Mouse (Mus musculus): ENCODE data around the gene Ak8.

The Ak8 gene

DNA sequence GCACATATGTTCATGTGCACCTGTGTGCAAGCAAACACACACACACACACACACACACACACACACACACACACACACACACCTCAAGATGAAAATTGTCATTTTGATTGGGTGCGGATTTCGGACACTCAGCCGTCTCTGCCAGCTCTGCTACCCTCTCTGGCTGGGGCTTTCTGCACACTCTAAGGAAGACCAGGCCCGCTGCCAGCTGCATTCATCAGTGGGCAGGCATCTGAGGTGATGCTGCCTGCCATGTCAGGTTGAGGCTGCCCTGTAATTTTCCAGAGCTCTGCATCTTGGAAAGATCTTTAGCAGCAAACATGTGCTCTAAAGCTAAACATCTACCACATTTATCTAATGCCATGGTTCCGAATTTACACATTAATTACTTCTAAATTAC, 37.1 kb downstream of the Ak8 start:
- DNase-seq (ENCODE audit: low spot score), result no peak

GRCm38 (mm10) chr2:28740159-28740558, 40.2 kb downstream of the Ak8 start:
- no peak for DNase-seq (ENCODE audit: low spot score)

- DNase-seq (ENCODE audit: low spot score), result no peak
Measured at GRCm38 (mm10) chr2:28742701-28743100, 42.7 kb downstream of the Ak8 start.

GRCm38 (mm10) chr2:28746682-28747332, 46.8 kb downstream of the Ak8 start:
- DNase-seq (ENCODE audit: low spot score), result no peak

DNA sequence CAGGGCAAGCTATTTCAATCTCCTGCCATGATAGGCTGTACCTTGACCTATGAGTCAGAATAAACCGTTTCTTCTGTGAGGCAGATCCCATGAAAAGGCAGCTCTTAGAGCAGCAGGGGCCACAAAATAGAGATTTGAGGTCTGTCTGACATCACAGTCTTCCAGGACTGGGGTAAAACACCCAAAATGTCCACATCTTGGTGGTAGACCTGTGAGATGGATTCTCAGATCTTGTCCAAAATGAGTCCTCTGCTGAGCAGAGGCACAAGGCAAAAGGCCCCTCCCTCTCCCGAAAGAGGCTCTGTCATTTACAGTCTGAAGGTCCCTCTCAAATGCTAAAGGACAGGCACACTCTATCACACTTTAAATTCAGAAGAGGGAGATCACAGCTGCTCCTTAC, 47.7 kb downstream of the Ak8 start:
- DNase-seq (ENCODE audit: low spot score), result no peak

- no peak for DNase-seq (ENCODE audit: low spot score)
Measured at GRCm38 (mm10) chr2:28751186-28751585, 51.2 kb downstream of the Ak8 start.

GRCm38 (mm10) chr2:28751658-28752057, 51.7 kb downstream of the Ak8 start:
- no peak for DNase-seq (ENCODE audit: low spot score)

- no peak for DNase-seq (ENCODE audit: low spot score)
Measured at GRCm38 (mm10) chr2:28752388-28752787, 52.4 kb downstream of the Ak8 start.

DNA sequence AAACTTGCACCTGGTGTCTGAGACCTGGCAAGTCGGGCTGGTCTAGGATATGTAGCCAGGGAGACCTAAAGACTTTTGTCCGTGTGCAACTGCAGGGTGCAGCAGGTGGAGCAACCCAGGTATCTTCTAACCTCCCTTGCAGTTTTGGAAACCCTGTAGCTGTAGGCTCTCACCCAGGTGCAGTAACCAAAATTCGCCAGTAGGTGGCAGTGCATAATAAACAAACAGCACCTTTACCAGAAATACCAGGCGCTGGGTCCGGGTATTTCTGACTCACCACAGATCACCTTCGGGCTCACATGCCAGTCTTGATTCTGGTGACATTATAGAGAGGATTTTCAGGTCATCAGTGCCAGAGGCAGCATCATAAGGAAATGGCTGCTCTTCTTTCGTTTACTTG, 55.5 kb downstream of the Ak8 start:
- DNase-seq (ENCODE audit: low spot score), result peak; percentile 84

DNA sequence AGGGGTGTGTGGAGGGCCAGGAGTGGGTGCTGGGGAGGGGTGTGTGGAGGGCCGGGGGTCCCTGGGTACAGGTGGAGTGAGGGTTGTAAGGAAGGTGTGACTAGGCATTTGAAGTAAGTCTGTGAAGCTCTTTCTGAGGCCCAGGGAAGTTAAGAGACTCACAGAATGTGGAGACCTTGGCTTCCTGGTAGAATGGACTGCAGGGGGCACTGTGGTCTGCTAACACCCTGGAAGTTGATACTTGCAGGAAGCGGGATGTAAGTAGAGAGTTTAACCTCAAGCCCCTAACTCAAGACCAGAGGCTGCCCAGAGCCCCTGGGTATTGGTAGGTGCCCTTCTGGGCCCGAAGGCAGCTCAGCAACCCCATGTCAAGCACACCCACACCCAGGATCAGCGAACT, 56.2 kb downstream of the Ak8 start:
- DNase-seq (ENCODE audit: low spot score), result no peak

GRCm38 (mm10) chr2:28759441-28759840, 59.5 kb downstream of the Ak8 start:
- DNase-seq (ENCODE audit: low spot score), result no peak

- DNase-seq (ENCODE audit: low spot score), result no peak
Measured at GRCm38 (mm10) chr2:28766590-28766989, 66.6 kb downstream of the Ak8 start.

DNA sequence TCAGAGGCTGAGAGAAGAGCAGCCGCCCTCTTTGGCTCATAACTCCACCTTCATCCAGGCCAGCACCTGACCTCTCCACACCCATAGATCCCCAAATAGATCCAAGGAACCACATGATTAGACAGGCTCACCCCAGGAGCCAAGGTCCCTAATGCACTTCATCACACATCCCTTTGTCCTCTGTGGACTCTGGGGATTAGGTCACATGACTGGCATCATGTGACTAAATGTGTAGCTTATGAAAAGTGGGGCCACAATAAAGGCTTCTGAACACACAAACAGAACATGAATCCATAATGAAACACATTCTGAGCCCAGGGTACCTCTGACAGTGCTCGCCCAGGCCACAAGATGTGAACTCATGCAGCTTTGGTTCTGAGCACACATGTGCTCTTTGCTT, 67.1 kb downstream of the Ak8 start:
- no peak for DNase-seq (ENCODE audit: low spot score)

DNA sequence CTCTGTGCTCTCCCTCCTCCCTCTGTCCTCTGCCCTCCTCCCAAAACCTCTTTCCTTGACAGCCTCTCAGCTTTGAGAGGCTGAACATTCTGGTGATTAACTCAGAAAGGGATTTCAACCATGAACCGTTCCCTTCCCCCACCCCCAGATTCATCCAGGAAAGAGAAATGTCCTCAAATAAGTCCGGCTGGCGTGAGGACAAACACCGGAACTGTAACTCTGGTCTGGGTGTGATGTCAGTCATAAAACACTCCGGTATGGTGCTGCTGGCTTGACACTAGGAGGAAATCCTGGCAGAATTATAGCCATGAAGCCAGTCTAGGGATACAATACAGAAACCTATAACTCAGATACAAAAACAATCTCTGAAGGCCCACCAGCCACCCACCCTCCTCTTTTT, 70.7 kb downstream of the Ak8 start:
- DNase-seq (ENCODE audit: low spot score), result no peak

GRCm38 (mm10) chr2:28774073-28774472, 74.1 kb downstream of the Ak8 start:
- DNase-seq (ENCODE audit: low spot score), result no peak

- no peak for DNase-seq (ENCODE audit: low spot score)
Measured at GRCm38 (mm10) chr2:28776728-28777127, 76.8 kb downstream of the Ak8 start.

DNA sequence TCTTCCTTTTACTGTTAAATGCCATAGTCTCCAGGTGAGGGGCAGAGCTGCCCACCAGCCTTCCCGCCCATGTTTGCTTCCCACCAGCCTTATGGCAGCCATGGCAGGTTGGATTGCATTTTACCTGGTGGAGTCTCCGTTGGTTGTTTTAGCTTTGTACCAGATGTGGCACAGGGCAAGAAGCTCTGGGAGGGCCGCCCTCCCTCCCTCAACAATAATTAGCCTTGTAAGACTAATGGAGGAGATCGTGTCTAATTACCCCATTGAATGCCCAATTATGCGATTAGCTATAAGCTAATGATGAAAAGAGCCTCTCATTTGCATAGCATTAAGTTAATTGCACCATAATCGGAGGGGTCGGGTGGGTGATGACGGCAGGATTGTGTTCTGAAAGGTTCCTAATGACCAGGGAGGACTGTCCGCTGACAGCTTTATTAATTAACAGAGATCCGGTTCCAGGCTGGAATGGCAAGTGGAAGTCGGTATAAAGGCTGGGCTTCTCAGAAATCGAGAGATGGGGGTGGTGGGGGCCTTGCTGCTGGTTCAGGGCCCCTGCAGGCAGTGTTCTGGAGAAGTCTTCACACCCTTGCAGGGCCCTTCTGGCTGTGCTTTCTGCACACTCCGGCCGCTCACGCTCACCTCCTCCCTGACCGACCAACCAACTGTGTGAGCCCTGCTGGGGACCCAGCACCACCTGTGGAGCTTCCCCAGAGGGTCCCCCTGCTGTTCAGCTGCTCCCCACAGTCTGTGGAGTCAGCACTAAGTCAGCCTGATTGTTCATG, 80.2 kb downstream of the Ak8 start:
- DNase-seq (ENCODE audit: low spot score), result no peak

- DNase-seq (ENCODE audit: low spot score), result no peak
Measured at GRCm38 (mm10) chr2:28781310-28781709, 81.3 kb downstream of the Ak8 start.

DNA sequence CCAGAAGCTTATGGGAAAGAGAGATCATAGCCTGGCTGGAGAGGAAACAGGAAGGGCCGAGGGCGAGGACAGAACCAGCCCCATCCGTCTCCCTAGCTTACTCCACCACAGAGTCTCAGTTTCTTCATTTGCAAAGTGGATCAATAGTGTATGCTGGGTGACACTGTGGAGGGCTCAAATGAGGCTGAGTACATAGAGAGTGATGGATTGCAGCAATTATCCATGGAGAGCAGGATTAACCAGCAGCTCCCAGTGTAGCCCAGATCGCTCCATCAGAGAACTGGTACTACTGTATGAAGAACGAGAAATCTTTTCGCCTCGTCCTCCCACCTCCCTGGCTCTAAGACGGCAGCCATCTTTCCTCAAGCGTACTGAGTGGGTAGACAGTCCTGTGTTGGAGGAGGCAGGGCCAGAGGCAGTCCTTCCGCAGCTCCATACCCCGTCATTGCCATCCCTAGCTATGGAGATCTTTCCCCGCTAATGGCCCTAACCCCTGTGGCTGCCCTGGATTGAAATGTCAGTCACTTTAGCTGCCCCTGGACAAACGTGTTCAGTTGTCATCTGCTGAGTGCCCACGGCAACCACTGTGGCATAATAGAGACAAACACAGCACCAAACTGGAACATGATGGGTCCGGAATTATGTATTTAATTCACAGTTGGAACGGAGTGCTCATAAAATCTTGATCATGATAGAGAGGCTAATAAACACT, 86.5 kb downstream of the Ak8 start:
- DNase-seq (ENCODE audit: low spot score), result no peak

DNA sequence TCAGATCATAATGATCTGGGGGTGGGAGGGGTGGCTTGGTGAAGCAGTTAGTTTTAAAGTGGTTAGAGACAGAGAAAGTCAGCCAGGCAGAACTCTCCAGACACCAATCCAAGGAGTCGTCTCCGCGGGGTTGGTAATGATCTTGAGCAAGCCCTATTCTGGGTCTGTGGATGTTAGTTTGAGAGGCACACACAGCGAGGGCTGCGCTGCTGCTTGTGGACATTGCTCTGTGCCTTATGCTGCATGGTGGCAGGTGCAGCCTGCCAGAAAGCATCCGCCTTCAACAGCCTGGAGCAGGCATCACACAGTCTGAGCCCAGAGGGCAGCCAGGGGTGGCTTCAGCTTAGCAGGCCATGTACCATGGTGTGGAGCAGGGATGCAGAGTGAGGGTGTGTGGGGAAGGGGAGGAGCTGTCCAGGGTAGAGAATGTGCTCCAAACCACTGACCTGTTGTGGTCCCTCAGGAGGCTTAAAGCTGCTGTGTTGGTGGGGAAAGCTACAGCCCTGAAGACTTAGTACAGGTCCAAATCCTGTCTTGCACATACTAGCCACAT, 87.2 kb downstream of the Ak8 start:
- no peak for DNase-seq (ENCODE audit: low spot score)

DNA sequence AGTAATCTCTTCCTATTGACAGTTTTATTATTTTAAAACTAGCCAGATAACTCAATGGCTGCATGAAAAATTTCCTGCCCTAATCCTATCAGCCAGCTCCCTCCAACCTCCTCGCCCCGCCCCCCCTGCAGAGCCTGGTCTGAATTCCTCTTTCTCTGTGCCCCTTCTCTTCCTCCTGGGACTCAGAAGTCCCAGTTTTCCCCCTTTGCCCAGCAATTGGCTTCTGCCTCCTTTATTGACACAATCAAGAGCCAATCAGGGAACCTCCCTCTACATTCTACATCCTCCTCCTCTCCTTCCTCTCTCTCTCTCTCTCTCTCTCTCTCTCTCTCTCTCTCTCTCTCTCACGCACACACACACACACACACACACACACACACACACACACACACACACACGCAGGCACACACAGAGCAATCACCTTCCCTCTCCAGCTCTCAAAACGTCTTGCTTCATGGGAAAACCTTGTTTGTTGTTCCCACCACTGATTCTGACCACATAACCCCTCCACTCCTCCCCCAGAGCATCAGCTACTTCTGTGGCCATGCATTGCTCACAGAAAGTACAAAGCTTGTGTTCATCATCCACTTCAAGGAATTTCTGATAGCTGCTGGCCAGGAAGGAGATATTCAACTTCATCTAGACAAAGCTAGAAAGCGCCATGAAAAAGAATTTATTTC, 93.1 kb downstream of the Ak8 start:
- DNase-seq (ENCODE audit: low spot score), result peak; percentile 10

- DNase-seq (ENCODE audit: low spot score), result no peak
Measured at GRCm38 (mm10) chr2:28794623-28795022, 94.7 kb downstream of the Ak8 start.
